Mouse (Mus musculus): Measurements from ENCODE around the gene Sh3bp5.

DNA sequence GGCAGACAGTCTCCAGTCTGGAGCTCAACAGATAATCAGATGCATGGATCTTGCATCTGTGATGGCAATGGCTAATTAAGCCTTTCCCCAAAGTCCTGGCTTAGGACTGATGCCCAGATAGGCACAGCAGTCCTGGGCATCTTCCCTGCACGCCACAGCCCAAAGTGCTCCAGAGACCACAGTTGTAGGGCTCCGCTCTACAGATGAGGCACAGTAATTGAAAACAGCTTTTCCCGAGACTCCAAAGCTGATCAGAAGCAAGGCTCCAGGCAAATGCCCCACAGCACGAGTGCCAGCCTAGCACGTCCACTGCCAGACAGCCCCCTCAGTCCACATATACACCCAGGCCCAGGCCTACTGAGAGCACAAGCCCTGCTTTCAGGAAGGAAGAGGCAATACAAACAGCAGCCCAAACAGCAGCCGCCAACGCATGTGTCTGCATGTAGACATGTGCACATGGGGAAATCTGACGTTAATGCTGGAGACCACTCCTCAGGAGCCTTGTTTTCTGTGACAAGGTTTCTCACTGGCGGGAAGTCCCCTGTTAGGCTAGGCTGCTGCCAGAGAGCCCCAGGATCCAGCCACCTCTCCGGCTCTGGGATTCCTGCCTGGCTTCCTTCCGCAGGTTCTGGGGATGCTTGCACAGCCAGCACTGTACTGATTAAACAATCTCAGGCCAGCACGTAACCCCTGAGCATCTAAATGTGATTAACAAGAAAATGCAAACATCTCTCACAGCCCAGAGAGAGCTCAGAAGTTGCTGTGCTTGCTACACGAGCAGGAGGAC, 47.6 kb downstream of the Sh3bp5 start:
- TF ChIP-seq CTCF (conservative IDR thresholded peaks at IDR 0.05; ENCODE audit: insufficient read depth, insufficient read length, low read depth, low read length) (no peak), POLR2A (IDR thresholded peaks at IDR 0.05; ENCODE audit: low read depth, low read length) (no peak)

Measured in kidney, adult 2 months (tissue).